In genomic region chr11:120634810-120635209, GRCm38 (mm10) we compare ENCODE assay signal across 37 mouse cellular contexts. TPM values are rescaled to one million over a fixed set of nuclear protein-coding genes. Genes with fewer than 3 reads are reported as not detected.
A peak's percentile ranks its signal among the peaks of the same experiment; 100 is the strongest.
DNase-seq lines count a peak whose midpoint lies in the region; ATAC-seq and TF ChIP-seq lines count a peak whose summit lies in the region.
"Had no signal": no experiment of that assay in that cellular context is flagged by ENCODE, and none has a peak within 500 bp of the region (broad histone marks: within the 10 kb centered on the region; RNA-seq: fewer than 3 reads in every experiment).

No protein-coding gene starts in this region.

- 0 out of 2 replicates have a peak, but pooled peaks cover 2% of the 10 kb centered on the region for H3K36me3 ChIP-seq in liver, embryonic 11.5 days (ENCODE audit: control insufficient read depth, insufficient read depth, low read length)
- no peaks in the 10 kb centered on the region for H3K36me3 ChIP-seq in ES-Bruce4 (ENCODE audit: control insufficient read depth, insufficient read depth, low read length, poor library complexity, severe bottlenecking)
- H3K36me3 ChIP-seq in liver, embryonic 15.5 days (replicated peaks), result no peaks in the 10 kb centered on the region
- H3K36me3 ChIP-seq: forebrain, embryonic 15.5 days; heart, embryonic 12.5 days; intestine, embryonic 15.5 days; limb, embryonic 13.5 days had no signal

- no peak for TF ChIP-seq EP300 in ES-Bruce4 (IDR thresholded peaks at IDR 0.05; ENCODE audit: insufficient read depth, low read depth, low read length)

- H3K9ac ChIP-seq in liver, embryonic 11.5 days (ENCODE audit: low read depth, low read length), result no peak overlapping the region
- H3K9ac ChIP-seq in ES-Bruce4 (ENCODE audit: low read depth, poor library complexity, severe bottlenecking), result peak overlapping the region; percentile 99; the same call in 1 of the 2 replicates
- no peak overlapping the region for H3K9ac ChIP-seq in liver, embryonic 15.5 days
- H3K9ac ChIP-seq: embryonic facial prominence, embryonic 13.5 days; forebrain, embryonic 15.5 days; heart, embryonic 12.5 days; hindbrain, embryonic 12.5 days; intestine, embryonic 15.5 days; limb, embryonic 13.5 days had no signal

- TF ChIP-seq POLR2A in ES-Bruce4 (IDR thresholded peaks at IDR 0.05; ENCODE audit: insufficient read depth, low read length), result no peak

- DNase-seq in liver, embryonic 11.5 days (ENCODE audit: low spot score), result no peak
- DNase-seq in liver, result no peak
- peak; percentile 66 for DNase-seq in R1 (ENCODE audit: low read depth, low spot score)
- DNase-seq in right cerebral cortex, adult 18-20 months, result no peak
- DNase-seq in gastrocnemius, postnatal 4 days (ENCODE audit: low spot score in 2 of 2), result no peak
- DNase-seq: adrenal gland, postnatal 14 days; cerebellum, adult 11-12 months; cerebellum, adult 9-11 months; gastrocnemius, postnatal 36 days; heart, adult 2 months; heart, postnatal 10 days; kidney, adult 2 months; kidney, postnatal 36 days; lung, adult 18-20 months; lung, postnatal 4 days; midbrain, embryonic 14.5 days; retina, postnatal 1 day; spleen, adult 18-20 months; thymus, adult 18-20 months; thymus, postnatal 36 days had no signal

- H3K4me3 ChIP-seq in liver, embryonic 11.5 days (ENCODE audit: low read depth, low read length), result no peak overlapping the region
- no peak overlapping the region for H3K4me3 ChIP-seq in ES-Bruce4 (ENCODE audit: low read depth, low read length)
- 0 out of 2 replicates have a peak overlapping the region, but pooled peaks have one; percentile 87 for H3K4me3 ChIP-seq in liver, embryonic 15.5 days (replicated peaks)
- H3K4me3 ChIP-seq: heart, adult 2 months; layer of hippocampus, adult 2 months had no signal

- H3K9me3 ChIP-seq in liver, embryonic 11.5 days (ENCODE audit: control insufficient read depth, low read length), result no peaks in the 10 kb centered on the region
- no peaks in the 10 kb centered on the region for H3K9me3 ChIP-seq in ES-Bruce4 (replicated peaks; ENCODE audit: control insufficient read depth, insufficient read depth, low read length, poor library complexity, severe bottlenecking)
- no peaks in the 10 kb centered on the region for H3K9me3 ChIP-seq in liver, embryonic 15.5 days (replicated peaks)
- H3K9me3 ChIP-seq: embryonic facial prominence, embryonic 13.5 days; forebrain, embryonic 15.5 days; heart, embryonic 12.5 days; hindbrain, embryonic 12.5 days; intestine, embryonic 15.5 days; limb, embryonic 13.5 days; megakaryocyte, embryonic 14.5 days had no signal

- WGBS in liver, embryonic 11.5 days, result 86% methylated on average over 5 of the region's 5 CpGs
- 81% methylated on average over 5 of the region's 5 CpGs for WGBS in liver, embryonic 15.5 days (ENCODE audit: insufficient replicate concordance)

- peak overlapping the region; percentile 95 for H3K4me2 ChIP-seq in liver, embryonic 11.5 days
- H3K4me2 ChIP-seq in liver, embryonic 15.5 days, result peak overlapping the region; percentile 94

- H3K27me3 ChIP-seq in liver, embryonic 11.5 days (replicated peaks; ENCODE audit: control insufficient read depth, insufficient read depth, low read length), result no peaks in the 10 kb centered on the region
- no peaks in the 10 kb centered on the region for H3K27me3 ChIP-seq in ES-Bruce4 (ENCODE audit: control insufficient read depth, insufficient read depth, low read length, poor library complexity, severe bottlenecking)
- H3K27me3 ChIP-seq in liver, embryonic 15.5 days, result no peaks in the 10 kb centered on the region
- H3K27me3 ChIP-seq: CH12.LX; embryonic facial prominence, embryonic 13.5 days; forebrain, embryonic 15.5 days; heart, embryonic 12.5 days; hindbrain, embryonic 12.5 days; intestine, embryonic 15.5 days; limb, embryonic 13.5 days; megakaryocyte, embryonic 14.5 days had no signal

- no peak overlapping the region for H3K27ac ChIP-seq in liver, embryonic 11.5 days (ENCODE audit: low read depth, low read length)
- no peak overlapping the region for H3K27ac ChIP-seq in ES-Bruce4 (ENCODE audit: insufficient read depth, low read length)
- no peak overlapping the region for H3K27ac ChIP-seq in liver, embryonic 15.5 days (replicated peaks)
- H3K27ac ChIP-seq: embryonic facial prominence, embryonic 13.5 days; forebrain, embryonic 15.5 days; heart, adult 2 months; hindbrain, embryonic 12.5 days; hindbrain, postnatal 0 days; intestine, embryonic 15.5 days; layer of hippocampus, adult 2 months; left cerebral cortex, adult 2 months; limb, embryonic 13.5 days had no signal

- no peak for ATAC-seq in liver, embryonic 11.5 days (replicated peaks; ENCODE audit: low FRiP score)
- ATAC-seq in liver, embryonic 15.5 days (ENCODE audit: insufficient read depth), result no peak
- ATAC-seq: forebrain, embryonic 15.5 days; hindbrain, postnatal 0 days; intestine, embryonic 15.5 days; lung, postnatal 0 days had no signal

- H3K4me1 ChIP-seq in liver, embryonic 11.5 days (replicated peaks; ENCODE audit: control insufficient read depth, insufficient read depth, low read length), result peaks cover 33% of the 10 kb centered on the region
- H3K4me1 ChIP-seq in ES-Bruce4 (ENCODE audit: control insufficient read depth, insufficient read depth, low read length), result no peaks in the 10 kb centered on the region
- peaks cover 42% of the 10 kb centered on the region for H3K4me1 ChIP-seq in liver, embryonic 15.5 days (replicated peaks)

- no peak for TF ChIP-seq CTCF in ES-Bruce4 (IDR thresholded peaks at IDR 0.05; ENCODE audit: low read depth, low read length)

RNA-seq across cellular contexts. Expression of gene Mafg, which starts 1.4 kb away (rescaled TPM):
- polyA plus RNA-seq in liver, embryonic 11.5 days (2014; fragmentation: Nextera tagmentation; extraction: Ambion mirVana), result 32.6 and 34.8 TPM in 2 replicates
- 48.0 and 53.0 TPM in 2 replicates for polyA plus RNA-seq in ES-Bruce4 (2011; ENCODE audit: insufficient read depth, insufficient read length, low read depth, missing spikeins)
- 37.6 and 42.3 TPM in 2 replicates for polyA plus RNA-seq in liver, embryonic 15.5 days (2015; fragmentation: Nextera tagmentation; extraction: Ambion mirVana)
- total RNA-seq in gastrocnemius, postnatal 4 days (2021), result 10 to 100 TPM; 36.7 to 42.6 TPM

RNA-seq across cellular contexts. Expression of gene Pycr1, which starts 8.8 kb away (rescaled TPM):
- 18.5 and 21.2 TPM in 2 replicates for polyA plus RNA-seq in liver, embryonic 11.5 days (2014; fragmentation: Nextera tagmentation; extraction: Ambion mirVana)
- polyA plus RNA-seq in ES-Bruce4 (2011; ENCODE audit: insufficient read depth, insufficient read length, low read depth, missing spikeins), result 41.7 and 55.3 TPM in 2 replicates
- polyA plus RNA-seq in liver, embryonic 15.5 days (2015; fragmentation: Nextera tagmentation; extraction: Ambion mirVana), result 5.1 and 5.7 TPM in 2 replicates
- 10 to 100 TPM; 27.6 to 29.0 TPM for total RNA-seq in gastrocnemius, postnatal 4 days (2021)

RNA-seq across cellular contexts. Expression of gene Sirt7, which starts 9.8 kb away (rescaled TPM):
- polyA plus RNA-seq in liver, embryonic 11.5 days (2014; fragmentation: Nextera tagmentation; extraction: Ambion mirVana), result 48.6 and 54.8 TPM in 2 replicates
- polyA plus RNA-seq in ES-Bruce4 (2011; ENCODE audit: insufficient read depth, insufficient read length, low read depth, missing spikeins), result 10.8 and 11.1 TPM in 2 replicates
- polyA plus RNA-seq in liver, embryonic 15.5 days (2015; fragmentation: Nextera tagmentation; extraction: Ambion mirVana), result 32.3 and 36.9 TPM in 2 replicates
- total RNA-seq in gastrocnemius, postnatal 4 days (2021), result 10 to 100 TPM; 12.2 to 12.6 TPM

RNA-seq across cellular contexts. Expression of gene Myadml2, which starts 13.1 kb away (rescaled TPM):
- 0.34 and 0.60 TPM in 2 replicates for polyA plus RNA-seq in liver, embryonic 11.5 days (2014; fragmentation: Nextera tagmentation; extraction: Ambion mirVana)
- not detected in 2 replicates for polyA plus RNA-seq in ES-Bruce4 (2011; ENCODE audit: insufficient read depth, insufficient read length, low read depth, missing spikeins)
- 0.29 and 1.0 TPM in 2 replicates for polyA plus RNA-seq in liver, embryonic 15.5 days (2015; fragmentation: Nextera tagmentation; extraction: Ambion mirVana)
- total RNA-seq in gastrocnemius, postnatal 4 days (2021), result 10 to 100 TPM; 81.2 to 83.4 TPM
- total RNA-seq: adrenal gland, postnatal 14 days; common myeloid progenitor, adult 5-6 weeks; monocyte, adult 5-6 weeks had no signal
- polyA plus RNA-seq: C2C12; embryonic facial prominence, embryonic 13.5 days; forebrain, embryonic 15.5 days; intestine, embryonic 15.5 days; lung, postnatal 0 days had no signal

RNA-seq across cellular contexts. Expression of gene Pcyt2, which starts 17.1 kb away (rescaled TPM):
- 165 and 175 TPM in 2 replicates for polyA plus RNA-seq in liver, embryonic 11.5 days (2014; fragmentation: Nextera tagmentation; extraction: Ambion mirVana)
- polyA plus RNA-seq in ES-Bruce4 (2011; ENCODE audit: insufficient read depth, insufficient read length, low read depth, missing spikeins), result 37.0 and 39.6 TPM in 2 replicates
- 138 and 165 TPM in 2 replicates for polyA plus RNA-seq in liver, embryonic 15.5 days (2015; fragmentation: Nextera tagmentation; extraction: Ambion mirVana)
- total RNA-seq in gastrocnemius, postnatal 4 days (2021), result 10 to 100 TPM; 36.6 to 41.4 TPM
